Mouse (Mus musculus) liver, postnatal 0 days (tissue): ENCODE results near the gene Ece1. TPM values are rescaled to one million over a fixed set of nuclear protein-coding genes. Genes with fewer than 3 reads are reported as not detected.

Experiments
- ATAC-seq: fragments of 200-750 bp; cut with Nextera tagmentation; 2 replicates; pipeline ENCODE4 v1.8.0; 2017; ENCODE audit warnings: mild to moderate bottlenecking, moderate library complexity
- DNase-seq: peaks from one replicate; pipeline ENCODE4 v3.0.0-alpha.2; 2016
- H3K27ac ChIP-seq: fragments of 300-500 bp; sonication (generic); 2 replicates; pipeline ENCODE4 v1.5.1; 2014; ENCODE audit warnings: antibody characterized with exemption, moderate library complexity, mild to moderate bottlenecking, low read depth
- H3K27me3 ChIP-seq: fragments of 300-500 bp; sonication (generic); 2 replicates; pipeline ENCODE4 v1.6.1; 2014; ENCODE audit warnings: low read length, control low read depth, mixed read lengths; ENCODE audit not compliant: insufficient read depth
- H3K36me3 ChIP-seq: fragments of 300-500 bp; sonication (generic); replicated peaks from 2 replicates; pipeline ENCODE4 v1.6.1; 2014; ENCODE audit warnings: mild to moderate bottlenecking, control low read depth, low read length, moderate library complexity, mixed read lengths; ENCODE audit not compliant: insufficient read depth
- H3K4me1 ChIP-seq: fragments of 300-500 bp; sonication (generic); 2 replicates; pipeline ENCODE4 v1.6.1; 2014; ENCODE audit warnings: antibody characterized with exemption, mild to moderate bottlenecking, control low read depth; ENCODE audit not compliant: insufficient read depth
- H3K4me2 ChIP-seq: fragments of 300-500 bp; sonication (generic); 2 replicates; pipeline ENCODE4 v1.6.1; 2014; ENCODE audit warnings: low read depth, mild to moderate bottlenecking, low read length, moderate library complexity, mixed read lengths
- H3K4me3 ChIP-seq: fragments of 300-500 bp; sonication (generic); 2 replicates; pipeline ENCODE4 v1.5.1; 2014; ENCODE audit warnings: low read depth, low read length
- H3K9ac ChIP-seq: fragments of 300-500 bp; sonication (generic); replicated peaks from 2 replicates; pipeline ENCODE4 v1.6.1; 2014; ENCODE audit warnings: mild to moderate bottlenecking, moderate library complexity
- H3K9me3 ChIP-seq: fragments of 300-500 bp; sonication (generic); 2 replicates; pipeline ENCODE4 v1.6.1; 2016; ENCODE audit warnings: mild to moderate bottlenecking, control low read depth, low read length, mixed read lengths
- CTCF ChIP-seq: sonication (generic); IDR thresholded peaks from 2 replicates; pipeline ENCODE4 v1.5.1; 2016; ENCODE audit warnings: antibody characterized with exemption, low read depth
- EP300 ChIP-seq: IDR thresholded peaks from 2 replicates; pipeline ENCODE4 v1.6.1; 2016; ENCODE audit warnings: antibody characterized with exemption, low read depth, mild to moderate bottlenecking
- WGBS: fragments of 180-500 bp; shearing (Covaris S2); extraction: QIAGEN DNeasy Blood & Tissue Kit; methylation state at CpG from one replicate; pipeline ENCODE4 v1.1.7; 2014; ENCODE audit not compliant: insufficient replicate concordance; 5-methylcytosine and 5-hydroxymethylcytosine counted together
- polyA plus RNA-seq: library from polyadenylated mRNA; unstranded; fragments of >200 nt; fragmentation: Nextera tagmentation; extraction: Ambion mirVana; gene quantifications from 2 replicates; pipeline ENCODE4 v1.2.1, GENCODE M21; 2015

Gene Ece1
- polyA plus RNA-seq, 1 experiment from 2014 or later = 35.7 TPM

GRCm38 (mm10) chr4:137820721-137821120 is 41.3 kb upstream of the Ece1 start:
- H3K36me3 ChIP-seq = no peaks in the 10 kb centered on the region
- no peak for ATAC-seq
- H3K9me3 ChIP-seq = no peaks in the 10 kb centered on the region
- H3K4me3 ChIP-seq = no peak overlapping the region
- H3K9ac ChIP-seq = no peak overlapping the region
- H3K4me2 ChIP-seq = no peak overlapping the region
- TF ChIP-seq EP300 (no peak), CTCF (no peak)
- 35% methylated on average over 3 of the region's 3 CpGs for WGBS
- no peaks in the 10 kb centered on the region for H3K4me1 ChIP-seq
- no peaks in the 10 kb centered on the region for H3K27me3 ChIP-seq
- H3K27ac ChIP-seq = no peak overlapping the region
- DNase-seq = no peak

GRCm38 (mm10) chr4:137822537-137822936 is 39.5 kb upstream of the Ece1 start:
- no peak for TF ChIP-seq EP300
- no peak for TF ChIP-seq CTCF
- Histone ChIP-seq H3K36me3 (no peaks in the 10 kb centered on the region), H3K4me2 (no peak overlapping the region), H3K9ac (no peak overlapping the region), H3K9me3 (no peaks in the 10 kb centered on the region), H3K27ac (no peak overlapping the region), H3K4me3 (no peak overlapping the region), H3K4me1 (no peaks in the 10 kb centered on the region), H3K27me3 (no peaks in the 10 kb centered on the region)
- DNase-seq (no peak), ATAC-seq (no peak)
- WGBS = 79% methylated on average over 5 of the region's 5 CpGs

- TF ChIP-seq EP300 = no peak
- no peak for TF ChIP-seq CTCF
- H3K9me3 ChIP-seq = no peaks in the 10 kb centered on the region
- no peak overlapping the region for H3K4me3 ChIP-seq
- H3K4me1 ChIP-seq = no peaks in the 10 kb centered on the region
- ATAC-seq (no peak), DNase-seq (no peak)
- H3K9ac ChIP-seq = no peak overlapping the region
- H3K4me2 ChIP-seq = no peak overlapping the region
- WGBS = 71% methylated on average over 3 of the region's 3 CpGs
- H3K27ac ChIP-seq = no peak overlapping the region
- no peaks in the 10 kb centered on the region for H3K36me3 ChIP-seq
- no peaks in the 10 kb centered on the region for H3K27me3 ChIP-seq
Measured at GRCm38 (mm10) chr4:137823542-137823941, 38.5 kb upstream of the Ece1 start.

GRCm38 (mm10) chr4:137824881-137825280 is 37.2 kb upstream of the Ece1 start:
- no peak for DNase-seq
- H3K27ac ChIP-seq = no peak overlapping the region
- H3K9me3 ChIP-seq = no peaks in the 10 kb centered on the region
- H3K27me3 ChIP-seq = no peaks in the 10 kb centered on the region
- ATAC-seq = no peak
- H3K36me3 ChIP-seq = no peaks in the 10 kb centered on the region
- no peaks in the 10 kb centered on the region for H3K4me1 ChIP-seq
- TF ChIP-seq CTCF = no peak
- TF ChIP-seq EP300 = no peak
- H3K9ac ChIP-seq = no peak overlapping the region
- no peak overlapping the region for H3K4me3 ChIP-seq
- H3K4me2 ChIP-seq = no peak overlapping the region
- 54% methylated on average over 2 of the region's 2 CpGs for WGBS

- no peaks in the 10 kb centered on the region for H3K9me3 ChIP-seq
- no peak for DNase-seq
- no peaks in the 10 kb centered on the region for H3K36me3 ChIP-seq
- TF ChIP-seq EP300 (no peak), CTCF (no peak)
- H3K27ac ChIP-seq = no peak overlapping the region
- no peak overlapping the region for H3K4me3 ChIP-seq
- no peak for ATAC-seq
- no peaks in the 10 kb centered on the region for H3K4me1 ChIP-seq
- 0 out of 2 replicates have a peak, but pooled peaks cover 8% of the 10 kb centered on the region for H3K27me3 ChIP-seq
- H3K9ac ChIP-seq = no peak overlapping the region
- WGBS = 29% methylated on average over 6 of the region's 6 CpGs
- no peak overlapping the region for H3K4me2 ChIP-seq
Measured at GRCm38 (mm10) chr4:137830380-137830779, 31.7 kb upstream of the Ece1 start.

GRCm38 (mm10) chr4:137831598-137831997 is 30.4 kb upstream of the Ece1 start:
- Histone ChIP-seq H3K4me2 (no peak overlapping the region), H3K9me3 (no peaks in the 10 kb centered on the region), H3K27me3 (0 out of 2 replicates have a peak, but pooled peaks cover 10% of the 10 kb centered on the region), H3K9ac (no peak overlapping the region), H3K27ac (no peak overlapping the region), H3K4me1 (no peaks in the 10 kb centered on the region), H3K36me3 (no peaks in the 10 kb centered on the region), H3K4me3 (no peak overlapping the region)
- DNase-seq (no peak), ATAC-seq (no peak)
- no peak for TF ChIP-seq EP300
- no peak for TF ChIP-seq CTCF
- 79% methylated on average over 11 of the region's 11 CpGs for WGBS
